Mouse (Mus musculus) embryo, embryonic 10 days (tissue): ENCODE measurements at regions not wholly inside any gene's neighbourhood (a gene's known extent, or its start where the extent isn't known, plus 50 kb on each side); places are given as distances from the start of the nearest gene placed in this dataset.

Experiments used
- DNase-seq: peaks from one replicate; pipeline ENCODE4 v3.0.0-alpha.2; 2015; ENCODE audit warnings: low spot score

- no peak for DNase-seq
Measured at GRCm38 (mm10) chr12:6211266-6211665, 835.8 kb upstream of the Klhl29 start.

- DNase-seq: no peak
Measured at GRCm38 (mm10) chr12:6189232-6189631, 813.8 kb upstream of the Klhl29 start.

- no peak for DNase-seq
Measured at GRCm38 (mm10) chr12:6168795-6169194, 793.3 kb upstream of the Klhl29 start.

- no peak for DNase-seq
Measured at GRCm38 (mm10) chr12:6154287-6154686, 778.8 kb upstream of the Klhl29 start.

- no peak for DNase-seq
Measured at GRCm38 (mm10) chr12:6151476-6151875, 776.0 kb upstream of the Klhl29 start.

- no peak for DNase-seq
Measured at GRCm38 (mm10) chr12:6132451-6132850, 757.0 kb upstream of the Klhl29 start.

- DNase-seq: no peak
Measured at GRCm38 (mm10) chr12:6119557-6119956, 744.1 kb upstream of the Klhl29 start.

GRCm38 (mm10) chr12:6115254-6115653 lies 739.8 kb upstream of the Klhl29 start:
- no peak for DNase-seq

- DNase-seq: no peak
Measured at GRCm38 (mm10) chr12:6097295-6097694, 721.8 kb upstream of the Klhl29 start.

- peak; percentile 3 for DNase-seq
Measured at GRCm38 (mm10) chr12:6087627-6088350, 712.3 kb upstream of the Klhl29 start.

GRCm38 (mm10) chr12:6087071-6087470 lies 711.6 kb upstream of the Klhl29 start:
- DNase-seq: peak; percentile 39

GRCm38 (mm10) chr12:6046866-6047689 lies 671.6 kb upstream of the Klhl29 start:
- no peak for DNase-seq

- DNase-seq: no peak
Measured at GRCm38 (mm10) chr12:6046110-6046509, 670.6 kb upstream of the Klhl29 start.

GRCm38 (mm10) chr12:6042326-6042725 lies 666.8 kb upstream of the Klhl29 start:
- DNase-seq: peak; percentile 58

GRCm38 (mm10) chr12:6024111-6024510 lies 648.6 kb upstream of the Klhl29 start:
- DNase-seq: no peak

- no peak for DNase-seq
Measured at GRCm38 (mm10) chr12:6022490-6022889, 647.0 kb upstream of the Klhl29 start.

- no peak for DNase-seq
Measured at GRCm38 (mm10) chr12:6000961-6001360, 625.5 kb upstream of the Klhl29 start.

GRCm38 (mm10) chr12:5997366-5997765 lies 621.9 kb upstream of the Klhl29 start:
- no peak for DNase-seq

GRCm38 (mm10) chr12:5996672-5997071 lies 621.2 kb upstream of the Klhl29 start:
- no peak for DNase-seq

- no peak for DNase-seq
Measured at GRCm38 (mm10) chr12:5983937-5984610, 608.6 kb upstream of the Klhl29 start.

- DNase-seq: no peak
Measured at GRCm38 (mm10) chr12:5982096-5982495, 606.6 kb upstream of the Klhl29 start.

GRCm38 (mm10) chr12:5975926-5976325 lies 600.4 kb upstream of the Klhl29 start:
- no peak for DNase-seq

- no peak for DNase-seq
Measured at GRCm38 (mm10) chr12:5969556-5969955, 594.1 kb upstream of the Klhl29 start.
